Mouse (Mus musculus): Measurements from ENCODE around the gene Slf2. TPM values are rescaled to one million over a fixed set of nuclear protein-coding genes. Genes with fewer than 3 reads are reported as not detected.

Slf2 gene
- polyA plus RNA-seq, 1 experiment, result 98.6 TPM

GRCm38 (mm10) chr19:45010646-45011045 is 79.7 kb downstream of the Slf2 start:
- Histone ChIP-seq H3K36me3 (ENCODE audit: control insufficient read depth, insufficient read depth, low read length) (no peaks in the 10 kb centered on the region), H3K27me3 (ENCODE audit: control insufficient read depth, insufficient read depth, low read length) (no peaks in the 10 kb centered on the region), H3K4me3 (ENCODE audit: control insufficient read depth, insufficient read depth, low read length) (no peak overlapping the region), H3K27ac (ENCODE audit: control insufficient read depth, insufficient read depth, low read length) (no peak overlapping the region), H3K4me1 (replicated peaks; ENCODE audit: control insufficient read depth, insufficient read depth, low read length) (peaks cover 19% of the 10 kb centered on the region)
- no peak for DNase-seq
- TF ChIP-seq CTCF (IDR thresholded peaks at IDR 0.05; ENCODE audit: borderline replicate concordance, control insufficient read depth, extremely low read depth, insufficient read depth, low read length, poor library complexity) (no peak), POLR2A (IDR thresholded peaks at IDR 0.05; ENCODE audit: control insufficient read depth, extremely low read depth, insufficient read depth, low read length, poor library complexity) (no peak)
- 97% methylated on average over 4 of the region's 4 CpGs for WGBS

GRCm38 (mm10) chr19:45012219-45012618 is 81.3 kb downstream of the Slf2 start:
- Histone ChIP-seq H3K4me1 (replicated peaks; ENCODE audit: control insufficient read depth, insufficient read depth, low read length) (peaks cover 29% of the 10 kb centered on the region), H3K4me3 (ENCODE audit: control insufficient read depth, insufficient read depth, low read length) (no peak overlapping the region), H3K27ac (ENCODE audit: control insufficient read depth, insufficient read depth, low read length) (no peak overlapping the region), H3K27me3 (ENCODE audit: control insufficient read depth, insufficient read depth, low read length) (no peaks in the 10 kb centered on the region), H3K36me3 (ENCODE audit: control insufficient read depth, insufficient read depth, low read length) (no peaks in the 10 kb centered on the region)
- no peak for TF ChIP-seq CTCF (IDR thresholded peaks at IDR 0.05; ENCODE audit: borderline replicate concordance, control insufficient read depth, extremely low read depth, insufficient read depth, low read length, poor library complexity)
- TF ChIP-seq POLR2A (IDR thresholded peaks at IDR 0.05; ENCODE audit: control insufficient read depth, extremely low read depth, insufficient read depth, low read length, poor library complexity), result no peak
- no peak for DNase-seq
- 95% methylated on average over 8 of the region's 8 CpGs for WGBS

GRCm38 (mm10) chr19:45012636-45013035 is 81.7 kb downstream of the Slf2 start:
- peaks cover 29% of the 10 kb centered on the region for H3K4me1 ChIP-seq (replicated peaks; ENCODE audit: control insufficient read depth, insufficient read depth, low read length)

GRCm38 (mm10) chr19:45013581-45014225 is 82.8 kb downstream of the Slf2 start:
- TF ChIP-seq CTCF (IDR thresholded peaks at IDR 0.05; ENCODE audit: borderline replicate concordance, control insufficient read depth, extremely low read depth, insufficient read depth, low read length, poor library complexity) (no peak), POLR2A (IDR thresholded peaks at IDR 0.05; ENCODE audit: control insufficient read depth, extremely low read depth, insufficient read depth, low read length, poor library complexity) (no peak)
- no peak for DNase-seq
- peaks cover 34% of the 10 kb centered on the region for H3K4me1 ChIP-seq (replicated peaks; ENCODE audit: control insufficient read depth, insufficient read depth, low read length)
- WGBS, result 57% methylated on average over 6 of the region's 6 CpGs
- H3K4me3 ChIP-seq (ENCODE audit: control insufficient read depth, insufficient read depth, low read length), result no peak overlapping the region
- no peaks in the 10 kb centered on the region for H3K36me3 ChIP-seq (ENCODE audit: control insufficient read depth, insufficient read depth, low read length)
- H3K27me3 ChIP-seq (ENCODE audit: control insufficient read depth, insufficient read depth, low read length), result no peaks in the 10 kb centered on the region; the same call in 1 of the 2 replicates
- H3K27ac ChIP-seq (ENCODE audit: control insufficient read depth, insufficient read depth, low read length), result no peak overlapping the region

More at GRCm38 (mm10) chr19:45012636-45013035, 81.7 kb downstream of the Slf2 start:
- 64% methylated on average over 6 of the region's 6 CpGs for WGBS
- H3K36me3 ChIP-seq (ENCODE audit: control insufficient read depth, insufficient read depth, low read length), result no peaks in the 10 kb centered on the region
- DNase-seq, result no peak
- H3K4me3 ChIP-seq (ENCODE audit: control insufficient read depth, insufficient read depth, low read length), result no peak overlapping the region
- H3K27ac ChIP-seq (ENCODE audit: control insufficient read depth, insufficient read depth, low read length), result no peak overlapping the region
- no peaks in the 10 kb centered on the region for H3K27me3 ChIP-seq (ENCODE audit: control insufficient read depth, insufficient read depth, low read length)
- no peak for TF ChIP-seq POLR2A (IDR thresholded peaks at IDR 0.05; ENCODE audit: control insufficient read depth, extremely low read depth, insufficient read depth, low read length, poor library complexity)
- TF ChIP-seq CTCF (IDR thresholded peaks at IDR 0.05; ENCODE audit: borderline replicate concordance, control insufficient read depth, extremely low read depth, insufficient read depth, low read length, poor library complexity), result no peak

- DNase-seq, result no peak
- TF ChIP-seq CTCF (IDR thresholded peaks at IDR 0.05; ENCODE audit: borderline replicate concordance, control insufficient read depth, extremely low read depth, insufficient read depth, low read length, poor library complexity), result no peak
- TF ChIP-seq POLR2A (IDR thresholded peaks at IDR 0.05; ENCODE audit: control insufficient read depth, extremely low read depth, insufficient read depth, low read length, poor library complexity), result no peak
- Histone ChIP-seq H3K27me3 (ENCODE audit: control insufficient read depth, insufficient read depth, low read length) (no peaks in the 10 kb centered on the region; the same call in 1 of the 2 replicates), H3K36me3 (ENCODE audit: control insufficient read depth, insufficient read depth, low read length) (no peaks in the 10 kb centered on the region), H3K4me3 (ENCODE audit: control insufficient read depth, insufficient read depth, low read length) (peak within 1 kb of the TSS; percentile 58), H3K4me1 (replicated peaks; ENCODE audit: control insufficient read depth, insufficient read depth, low read length) (peaks cover 34% of the 10 kb centered on the region), H3K27ac (ENCODE audit: control insufficient read depth, insufficient read depth, low read length) (peak within 1 kb of the TSS; percentile 37; the same call in 1 of the 2 replicates)
- WGBS, result 8% methylated on average over 10 of the region's 10 CpGs
Observed at GRCm38 (mm10) chr19:45014335-45014971, 83.5 kb downstream of the Slf2 start, which contains the start of gene Lzts2. Gene Lzts2, plus strand, starts transcription at chr19:45014414.

- peak; percentile 48 for DNase-seq
- WGBS, result 0% methylated on average over 25 of the region's 25 CpGs
- no peaks in the 10 kb centered on the region; the same call in 1 of the 2 replicates for H3K27me3 ChIP-seq (ENCODE audit: control insufficient read depth, insufficient read depth, low read length)
- TF ChIP-seq CTCF (IDR thresholded peaks at IDR 0.05; ENCODE audit: borderline replicate concordance, control insufficient read depth, extremely low read depth, insufficient read depth, low read length, poor library complexity), result no peak
- TF ChIP-seq POLR2A (IDR thresholded peaks at IDR 0.05; ENCODE audit: control insufficient read depth, extremely low read depth, insufficient read depth, low read length, poor library complexity), result no peak
- no peak overlapping the region for H3K27ac ChIP-seq (ENCODE audit: control insufficient read depth, insufficient read depth, low read length)
- peak overlapping the region; percentile 58 for H3K4me3 ChIP-seq (ENCODE audit: control insufficient read depth, insufficient read depth, low read length)
- H3K36me3 ChIP-seq (ENCODE audit: control insufficient read depth, insufficient read depth, low read length), result no peaks in the 10 kb centered on the region
- peaks cover 34% of the 10 kb centered on the region for H3K4me1 ChIP-seq (replicated peaks; ENCODE audit: control insufficient read depth, insufficient read depth, low read length)
Observed at GRCm38 (mm10) chr19:45014981-45015402, 84.0 kb downstream of the Slf2 start.

Measured in thymus, adult 2 months (tissue).